Mouse (Mus musculus) cerebellum, adult 9-10 months (tissue): Measurements from ENCODE around the gene Dcaf10.
A peak's percentile ranks its signal among the peaks of the same experiment; 100 is the strongest.
"Not testable (repeated sequence)": the region's sequence is repeated elsewhere in the genome, so short reads cannot be mapped to it uniquely, and the experiment has no call there.

Experiments
- DNase-seq: peaks from one replicate; pipeline ENCODE4 v3.0.0; 2022

Dcaf10 gene

GRCm38 (mm10) chr4:45341669-45342249 lies at the start of gene Dcaf10:
Gene Dcaf10, plus strand, starts transcription at chr4:45342101.
- DNase-seq = peak; percentile 90

DNA sequence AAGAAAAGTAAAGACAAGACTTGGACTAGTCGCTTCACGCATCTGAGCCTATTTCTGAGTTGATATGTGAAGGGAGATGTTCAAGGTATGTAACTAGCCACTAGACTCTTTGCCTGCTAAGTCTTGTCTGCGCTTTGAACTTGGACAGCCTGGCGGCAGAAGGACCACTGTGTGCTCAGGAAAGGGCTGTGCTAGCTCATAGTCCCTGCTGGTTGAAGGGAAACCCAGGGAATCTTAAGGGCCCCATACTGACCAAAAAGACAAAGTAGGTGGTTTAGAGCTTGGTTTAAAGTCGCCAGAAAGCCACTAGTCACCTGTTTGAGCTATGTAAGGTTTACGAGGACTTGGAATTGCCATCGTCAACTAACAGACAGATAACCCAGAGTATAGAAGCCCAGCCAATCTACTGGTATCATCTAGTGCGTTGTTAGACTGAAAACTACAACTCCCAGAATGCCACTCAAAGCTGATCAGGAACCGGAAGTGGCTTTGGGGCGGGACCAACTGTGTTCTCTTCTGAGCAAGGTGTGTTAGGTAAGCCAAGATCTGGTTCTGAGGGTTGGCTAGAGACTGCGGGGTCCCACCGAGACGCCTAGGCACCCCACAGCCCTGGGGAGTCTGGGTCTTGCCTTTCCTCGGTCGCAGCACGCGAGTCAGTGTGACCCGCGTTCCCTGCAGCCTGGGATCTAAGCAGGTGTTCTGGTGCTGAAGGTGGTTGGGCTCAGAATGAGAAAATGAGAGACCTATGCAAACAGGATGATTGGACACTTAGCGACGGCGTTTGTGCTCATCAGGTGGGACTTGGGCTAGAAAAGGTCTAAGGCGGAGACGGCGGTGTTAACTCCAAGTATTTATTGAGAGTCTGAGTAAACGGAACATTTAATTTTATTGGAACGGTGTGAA lies 45.0 kb upstream of the Dcaf10 start, which contains the start of gene Trmt10b:
Trmt10b (plus strand) TSS at position 466 of the 903 bp plus-strand sequence.
- DNase-seq = peak; percentile 91

- DNase-seq = no peak
Measured at GRCm38 (mm10) chr4:45305536-45305935, 36.4 kb upstream of the Dcaf10 start.

DNA sequence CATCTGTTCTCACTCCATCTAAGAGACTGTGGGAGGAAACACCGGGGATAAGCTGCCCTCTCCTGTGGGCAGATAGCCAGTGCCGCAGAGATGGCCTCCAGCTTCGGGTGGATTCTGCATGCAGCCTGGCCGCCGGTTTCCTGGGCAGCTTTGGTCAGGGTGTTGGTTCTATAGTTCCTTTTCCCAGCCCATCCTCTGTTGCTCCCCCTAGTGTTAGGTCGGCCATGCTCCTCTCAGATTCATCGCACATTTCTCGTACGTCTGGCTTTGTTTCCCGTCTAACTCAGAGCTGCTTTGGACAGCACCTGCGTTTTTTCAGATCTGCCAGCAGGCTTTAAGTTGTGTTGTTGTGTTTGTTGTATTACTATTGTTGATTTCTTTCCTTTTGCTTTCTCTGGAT lies 33.9 kb upstream of the Dcaf10 start:
- DNase-seq = no peak

DNA sequence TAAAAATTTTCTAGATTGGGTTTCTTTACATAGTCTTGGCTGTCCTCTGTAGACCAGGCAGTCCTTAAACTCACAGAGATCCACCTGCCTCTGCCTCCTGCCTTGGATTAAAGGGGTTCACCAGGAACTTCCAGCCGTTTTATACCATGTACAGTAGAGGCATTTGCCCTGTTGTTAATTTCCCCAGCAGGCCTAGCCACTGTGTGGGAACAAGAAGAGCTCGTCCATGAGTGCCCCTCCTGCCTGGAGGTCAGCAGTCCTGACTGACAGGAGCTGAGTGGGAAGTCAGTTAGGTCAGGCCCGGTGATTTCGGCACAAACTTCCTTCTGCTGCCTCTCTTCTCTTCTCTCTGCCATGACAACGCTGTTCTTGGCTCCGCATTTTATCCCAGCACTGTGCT lies 33.3 kb upstream of the Dcaf10 start:
- DNase-seq = no peak

DNA sequence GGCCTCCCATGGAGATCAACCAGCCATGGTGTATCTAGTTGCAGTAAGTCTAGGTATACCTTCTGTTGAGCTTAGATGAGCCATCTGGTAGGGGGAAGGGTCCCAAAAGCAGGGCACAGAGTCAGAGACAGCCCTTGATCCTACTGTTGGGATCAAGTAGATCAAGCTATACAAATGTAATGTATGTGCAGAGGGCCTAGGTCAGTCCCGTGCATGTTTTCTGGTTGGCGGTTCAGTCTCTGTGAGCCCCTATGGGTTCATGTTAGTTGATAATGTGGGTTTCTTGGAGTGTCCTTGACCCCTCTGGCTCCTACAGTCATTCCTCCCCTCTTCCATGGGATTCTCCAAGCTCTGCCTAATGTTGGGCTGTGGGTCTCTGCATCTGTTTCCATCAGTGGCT lies 30.8 kb upstream of the Dcaf10 start:
- DNase-seq = no peak

DNA sequence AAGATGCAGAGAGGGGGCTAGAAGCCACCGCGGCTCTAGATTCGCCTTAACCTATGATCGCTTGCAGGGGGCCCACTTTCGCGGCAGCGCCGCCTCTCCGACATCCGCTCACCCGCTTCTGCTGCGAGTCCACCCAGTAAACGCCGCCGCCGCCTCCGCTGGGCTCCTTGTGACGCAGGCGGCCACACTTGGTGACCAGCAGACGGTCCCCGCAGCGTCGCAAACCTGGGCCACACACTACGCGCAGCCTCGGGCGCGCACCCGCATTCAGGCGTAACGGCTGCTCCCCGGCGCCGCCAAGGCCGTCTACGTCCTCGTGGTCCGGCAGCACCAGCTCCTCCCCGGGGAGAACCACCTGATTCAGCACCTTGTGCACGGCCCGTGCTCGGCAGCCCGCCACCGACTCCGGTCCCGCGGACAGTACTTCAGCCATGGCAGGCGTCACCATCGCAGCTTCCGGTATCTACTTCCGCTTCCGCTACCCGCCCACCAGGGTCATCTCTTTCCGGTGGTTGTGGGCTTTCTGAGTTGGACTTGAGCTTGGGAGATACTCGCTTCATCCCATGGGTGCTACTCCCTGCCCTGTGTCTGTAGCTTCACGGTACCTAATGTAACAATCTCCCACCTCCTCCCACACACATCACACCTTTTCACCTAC lies 21.6 kb upstream of the Dcaf10 start:
- peak; percentile 88 for DNase-seq

- DNase-seq = no peak
Measured at GRCm38 (mm10) chr4:45331139-45331538, 10.8 kb upstream of the Dcaf10 start.

DNA sequence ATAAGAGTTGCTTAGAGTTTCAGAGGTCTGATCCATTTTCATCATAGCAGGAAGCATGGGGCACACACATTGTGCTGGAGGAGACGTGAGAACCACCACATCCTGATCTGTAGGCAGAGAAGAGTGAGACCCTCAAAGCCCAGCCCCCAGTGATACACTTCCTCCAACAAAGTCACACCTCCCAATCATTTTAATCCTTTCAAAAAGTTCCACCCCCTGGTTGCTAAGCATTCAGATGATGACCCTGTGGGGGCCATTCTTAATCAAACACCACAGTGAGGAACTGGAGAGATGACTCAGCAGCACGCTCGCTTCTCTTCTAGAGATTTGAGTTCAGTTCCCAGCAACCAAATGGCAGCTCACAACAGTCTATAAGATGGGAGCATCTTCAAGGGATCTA lies 9.4 kb upstream of the Dcaf10 start:
- no peak for DNase-seq

DNA sequence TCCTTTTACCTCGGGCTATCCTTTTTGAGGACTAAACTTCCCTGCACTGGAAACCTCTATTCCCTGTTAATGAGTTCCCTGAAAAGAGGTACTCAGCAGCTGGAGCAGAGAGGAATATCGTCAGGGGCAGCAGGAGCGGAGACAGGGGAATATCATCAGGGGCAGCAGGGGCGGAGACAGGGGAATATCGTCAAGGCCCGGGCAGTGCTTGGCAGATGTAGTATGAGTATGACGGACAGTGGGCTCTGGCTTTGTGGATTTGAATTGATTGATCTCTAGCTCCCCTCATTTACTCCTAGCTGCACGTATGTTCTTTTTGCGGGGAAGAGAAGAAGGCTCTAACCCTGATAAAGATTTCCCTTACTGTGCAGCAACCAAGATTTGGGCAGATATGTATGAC lies 675 bp upstream of the Dcaf10 start:
- no peak for DNase-seq

DNA sequence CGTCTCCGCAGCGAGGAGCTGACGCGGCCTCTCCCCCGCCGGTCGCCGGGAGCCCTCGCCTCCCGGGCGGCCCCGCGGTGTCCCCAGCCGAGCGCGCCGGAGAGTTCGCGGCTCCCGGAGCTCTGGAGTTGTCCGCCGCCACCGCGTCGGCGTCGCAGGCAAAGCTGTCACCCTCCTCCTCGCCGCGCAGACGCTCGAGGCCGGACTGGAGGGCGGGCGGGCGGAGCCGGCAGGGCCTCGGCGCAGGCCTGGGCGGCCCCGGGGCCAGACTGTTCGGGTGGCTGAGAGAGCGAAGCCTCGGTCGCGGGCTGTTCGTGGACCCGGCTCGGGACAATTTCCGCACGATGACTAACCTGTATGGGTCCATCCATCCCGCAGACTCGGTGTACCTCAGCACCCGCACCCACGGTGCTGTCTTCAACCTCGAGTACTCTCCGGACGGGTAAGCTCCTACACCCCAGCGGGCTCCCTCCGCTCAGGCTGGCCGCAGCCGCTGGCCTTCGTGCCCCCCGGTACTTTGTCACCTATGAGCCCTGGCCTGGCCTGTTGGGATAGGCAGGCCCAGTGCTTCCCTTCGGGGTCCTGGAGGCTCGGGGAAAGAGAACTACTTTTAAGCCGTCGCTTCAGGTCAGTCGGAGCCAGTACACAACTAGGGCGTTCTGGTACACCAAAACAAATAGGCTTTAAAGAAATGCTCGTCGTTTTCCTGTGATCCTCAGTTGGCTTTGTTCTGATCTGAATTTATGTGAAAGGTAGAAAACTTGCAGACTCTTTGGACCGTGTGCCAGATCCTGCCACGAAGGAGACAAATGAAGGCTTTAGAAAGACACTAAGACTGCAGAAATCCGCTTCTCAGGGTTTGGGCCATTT lies 620 bp downstream of the Dcaf10 start, which contains the start of gene Exosc3:
Exosc3 (minus strand) TSS at position 447 of the 870 bp plus-strand sequence.
- peak; percentile 33 for DNase-seq

- no peak for DNase-seq
Measured at GRCm38 (mm10) chr4:45356653-45357052, 14.8 kb downstream of the Dcaf10 start.

- no peak for DNase-seq
Measured at GRCm38 (mm10) chr4:45371261-45371660, 29.4 kb downstream of the Dcaf10 start.

DNA sequence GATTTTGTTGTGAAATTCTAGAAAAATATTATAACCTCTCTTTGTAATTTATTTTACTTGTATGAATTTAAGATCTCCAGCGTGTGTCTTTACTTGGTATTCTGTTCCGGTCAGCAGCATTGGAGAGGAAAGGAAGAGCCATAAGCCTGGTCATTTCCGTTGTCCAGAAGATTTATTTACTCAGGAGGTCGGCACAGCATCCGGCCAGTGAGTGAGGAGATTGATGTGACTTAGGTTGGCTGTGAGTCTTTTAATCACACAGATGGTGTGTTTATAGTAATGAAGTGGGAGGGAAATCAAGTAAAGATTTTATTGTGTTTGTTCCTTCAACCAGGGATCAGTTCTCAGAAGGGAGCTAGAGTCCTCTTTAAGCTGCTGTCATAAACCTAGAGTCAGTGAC lies 33.0 kb downstream of the Dcaf10 start:
- no peak for DNase-seq

- DNase-seq = no peak
Measured at GRCm38 (mm10) chr4:45376573-45376972, 34.7 kb downstream of the Dcaf10 start.

DNA sequence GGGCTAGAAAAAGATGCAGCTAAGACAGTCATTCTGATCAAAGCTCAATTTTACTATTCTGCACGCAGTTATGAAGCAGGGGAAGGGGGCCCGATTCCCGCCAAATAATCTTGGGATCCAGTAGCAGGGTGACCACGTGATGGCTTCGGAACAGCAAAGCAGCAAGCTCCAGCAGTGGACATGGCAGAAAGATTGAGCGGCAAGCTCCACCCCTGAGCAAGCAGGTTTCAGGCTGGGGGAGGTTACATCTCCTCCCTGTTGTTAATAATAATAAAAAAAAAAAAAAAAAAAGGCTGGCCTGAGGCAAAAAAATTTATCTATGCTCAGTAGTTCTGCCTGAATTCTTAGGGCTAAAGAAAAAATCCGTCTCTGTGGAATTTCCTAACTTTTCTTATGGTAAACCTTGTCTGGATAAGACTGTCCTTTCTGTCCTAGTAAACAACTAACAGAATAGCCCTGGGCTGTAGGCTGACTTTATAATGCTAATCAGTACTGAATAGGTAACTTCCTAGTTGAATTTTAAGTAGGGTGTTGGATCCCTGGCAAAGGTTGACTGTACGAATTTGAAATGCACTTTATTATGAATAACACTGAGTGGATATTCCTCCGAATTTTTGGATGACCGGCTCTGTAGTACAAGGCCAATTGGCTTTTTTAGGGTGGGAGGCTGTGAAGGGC lies 39.1 kb downstream of the Dcaf10 start:
- not testable (repeated sequence) for DNase-seq

GRCm38 (mm10) chr4:45382133-45382532 lies 40.2 kb downstream of the Dcaf10 start:
- not testable (repeated sequence) for DNase-seq

- DNase-seq = not testable (repeated sequence)
Measured at GRCm38 (mm10) chr4:45387296-45387695, 45.4 kb downstream of the Dcaf10 start.

GRCm38 (mm10) chr4:45392099-45392498 lies 50.2 kb downstream of the Dcaf10 start:
- DNase-seq = no peak

GRCm38 (mm10) chr4:45392572-45392971 lies 50.7 kb downstream of the Dcaf10 start:
- DNase-seq = no peak

GRCm38 (mm10) chr4:45392994-45393393 lies 51.1 kb downstream of the Dcaf10 start:
- DNase-seq = no peak

DNA sequence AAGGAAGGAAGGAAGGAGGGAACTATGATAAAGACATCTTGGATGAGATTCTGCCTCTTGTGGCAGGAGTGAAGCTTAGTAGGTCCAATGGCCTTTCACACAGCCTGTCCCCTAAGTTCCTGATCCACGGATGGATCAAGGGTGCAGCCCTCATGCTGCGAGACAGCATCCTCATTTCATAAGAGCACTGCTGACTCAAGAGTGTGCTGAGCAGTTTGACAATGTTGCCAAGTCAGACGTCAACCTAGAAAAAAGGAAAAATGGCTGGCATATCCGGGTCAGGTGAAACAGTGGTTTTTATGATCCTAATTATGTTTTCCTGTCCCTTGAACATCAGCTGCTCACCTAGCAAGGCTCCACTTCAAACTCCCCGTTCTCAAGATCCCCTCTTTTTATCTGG lies 51.8 kb downstream of the Dcaf10 start:
- DNase-seq = no peak
